Mouse (Mus musculus) hindbrain, embryonic 14.5 days (tissue): ENCODE measurements around the gene Pkhd1. TPM values are rescaled to one million over a fixed set of nuclear protein-coding genes. Genes with fewer than 3 reads are reported as not detected.

Experiments used
- ATAC-seq: fragments of 200-750 bp; cut with Nextera tagmentation; 2 replicates; pipeline ENCODE4 v1.8.0; 2017; ENCODE audit warnings: moderate number of reproducible peaks, mild to moderate bottlenecking, moderate TSS enrichment, moderate library complexity; ENCODE audit not compliant: low FRiP score
- DNase-seq: peaks from one replicate; pipeline ENCODE4 v3.0.0-alpha.2; 2015; ENCODE audit warnings: low spot score
- H3K27ac ChIP-seq: fragments of 300-500 bp; sonication (generic); 2 replicates; pipeline ENCODE4 v1.5.1; 2014; ENCODE audit warnings: mild to moderate bottlenecking, moderate library complexity
- H3K27me3 ChIP-seq: fragments of 300-500 bp; sonication (generic); 2 replicates; pipeline ENCODE4 v1.6.1; 2014; ENCODE audit warnings: mild to moderate bottlenecking, low read length, mixed read lengths; ENCODE audit not compliant: control insufficient read depth, insufficient read depth
- H3K36me3 ChIP-seq: fragments of 300-500 bp; sonication (generic); replicated peaks from 2 replicates; pipeline ENCODE4 v1.6.1; 2014; ENCODE audit not compliant: control insufficient read depth, insufficient read depth
- H3K4me1 ChIP-seq: fragments of 300-500 bp; sonication (generic); replicated peaks from 2 replicates; pipeline ENCODE4 v1.6.1; 2014; ENCODE audit warnings: antibody characterized with exemption, low read length, mixed read lengths; ENCODE audit not compliant: control insufficient read depth, insufficient read depth
- H3K4me2 ChIP-seq: fragments of 300-500 bp; sonication (generic); replicated peaks from 2 replicates; pipeline ENCODE4 v1.6.1; 2014; ENCODE audit warnings: mild to moderate bottlenecking, moderate library complexity
- H3K4me3 ChIP-seq: fragments of 300-500 bp; sonication (generic); replicated peaks from 2 replicates; pipeline ENCODE4 v1.5.1; 2014; ENCODE audit warnings: mild to moderate bottlenecking, low read length
- H3K9ac ChIP-seq: fragments of 300-500 bp; sonication (generic); 2 replicates; pipeline ENCODE4 v1.6.1; 2014
- H3K9me3 ChIP-seq: fragments of 300-500 bp; sonication (generic); 2 replicates; pipeline ENCODE4 v1.6.1; 2016; ENCODE audit warnings: low read length; ENCODE audit not compliant: control insufficient read depth
- WGBS: fragments of 180-500 bp; shearing (Covaris S2); extraction: QIAGEN DNeasy Blood & Tissue Kit; methylation state at CpG from one replicate; pipeline ENCODE4 v1.1.7; 2014; 5-methylcytosine and 5-hydroxymethylcytosine counted together
- polyA plus RNA-seq: library from polyadenylated mRNA; unstranded; fragments of >200 nt; fragmentation: Nextera tagmentation; extraction: Ambion mirVana; gene quantifications from 2 replicates; pipeline ENCODE4 v1.2.1, GENCODE M21; 2014

The Pkhd1 gene
- polyA plus RNA-seq, 1 experiment from 2014 or later = 0.01 TPM

- no peak overlapping the region for H3K27ac ChIP-seq
- H3K4me2 ChIP-seq = no peak overlapping the region
- WGBS = 84% methylated on average over 4 of the region's 4 CpGs
Measured at GRCm38 (mm10) chr1:20133636-20134035, 484.2 kb downstream of the Pkhd1 start.

GRCm38 (mm10) chr1:20131786-20132596 lies 485.9 kb downstream of the Pkhd1 start:
- H3K4me3 ChIP-seq = no peak overlapping the region
- H3K36me3 ChIP-seq = no peaks in the 10 kb centered on the region
- no peak overlapping the region for H3K27ac ChIP-seq
- 49% methylated on average over 6 of the region's 6 CpGs for WGBS
- ATAC-seq = no peak
- no peak overlapping the region for H3K4me2 ChIP-seq
- H3K27me3 ChIP-seq = no peaks in the 10 kb centered on the region
- H3K9ac ChIP-seq = no peak overlapping the region
- no peak for DNase-seq
- H3K4me1 ChIP-seq = 0 out of 2 replicates have a peak, but pooled peaks cover 6% of the 10 kb centered on the region
- no peaks in the 10 kb centered on the region for H3K9me3 ChIP-seq

More at GRCm38 (mm10) chr1:20133636-20134035, 484.2 kb downstream of the Pkhd1 start:
- H3K4me1 ChIP-seq = 0 out of 2 replicates have a peak, but pooled peaks cover 6% of the 10 kb centered on the region
- H3K4me3 ChIP-seq = no peak overlapping the region
- ATAC-seq (no peak), DNase-seq (no peak)
- no peaks in the 10 kb centered on the region for H3K36me3 ChIP-seq
- H3K9ac ChIP-seq = no peak overlapping the region
- no peaks in the 10 kb centered on the region for H3K9me3 ChIP-seq
- no peaks in the 10 kb centered on the region for H3K27me3 ChIP-seq

GRCm38 (mm10) chr1:20117331-20117730 lies 500.5 kb downstream of the Pkhd1 start:
- H3K9me3 ChIP-seq = no peaks in the 10 kb centered on the region
- 60% methylated on average over 1 of the region's 1 CpGs for WGBS
- ATAC-seq = no peak
- no peaks in the 10 kb centered on the region for H3K36me3 ChIP-seq
- H3K9ac ChIP-seq = no peak overlapping the region
- H3K27ac ChIP-seq = no peak overlapping the region
- no peaks in the 10 kb centered on the region for H3K4me1 ChIP-seq
- H3K4me2 ChIP-seq = no peak overlapping the region
- H3K4me3 ChIP-seq = no peak overlapping the region
- DNase-seq = no peak
- H3K27me3 ChIP-seq = no peaks in the 10 kb centered on the region

GRCm38 (mm10) chr1:20069733-20070132 lies 548.1 kb downstream of the Pkhd1 start:
- 0 out of 2 replicates have a peak, but pooled peaks cover 4% of the 10 kb centered on the region for H3K4me1 ChIP-seq
- no peak overlapping the region for H3K4me3 ChIP-seq
- ATAC-seq (peak; percentile 55; the same call in 1 of the 2 replicates), DNase-seq (peak; percentile 45)
- H3K27me3 ChIP-seq = no peaks in the 10 kb centered on the region
- H3K4me2 ChIP-seq = no peak overlapping the region
- H3K36me3 ChIP-seq = no peaks in the 10 kb centered on the region
- H3K9ac ChIP-seq = no peak overlapping the region
- H3K9me3 ChIP-seq = no peaks in the 10 kb centered on the region
- 60% methylated on average over 3 of the region's 3 CpGs for WGBS
- no peak overlapping the region for H3K27ac ChIP-seq

- Histone ChIP-seq H3K4me1 (peaks cover 3% of the 10 kb centered on the region; the same call in 1 of the 2 replicates), H3K27ac (no peak overlapping the region), H3K36me3 (no peaks in the 10 kb centered on the region), H3K4me2 (no peak overlapping the region), H3K27me3 (no peaks in the 10 kb centered on the region), H3K9me3 (no peaks in the 10 kb centered on the region), H3K9ac (no peak overlapping the region), H3K4me3 (no peak overlapping the region)
- DNase-seq = no peak
- peak; percentile 62; the same call in 1 of the 2 replicates for ATAC-seq
- 48% methylated on average over 3 of the region's 3 CpGs for WGBS
Measured at GRCm38 (mm10) chr1:20058245-20058644, 559.6 kb downstream of the Pkhd1 start.

GRCm38 (mm10) chr1:20039389-20039788 lies 578.5 kb downstream of the Pkhd1 start:
- ATAC-seq = no peak
- no peak overlapping the region for H3K4me2 ChIP-seq
- DNase-seq = no peak
- WGBS = 77% methylated on average over 3 of the region's 3 CpGs
- no peaks in the 10 kb centered on the region for H3K27me3 ChIP-seq
- no peak overlapping the region for H3K4me3 ChIP-seq
- no peaks in the 10 kb centered on the region for H3K4me1 ChIP-seq
- H3K9ac ChIP-seq = no peak overlapping the region
- H3K27ac ChIP-seq = no peak overlapping the region
- no peaks in the 10 kb centered on the region for H3K36me3 ChIP-seq
- H3K9me3 ChIP-seq = no peaks in the 10 kb centered on the region

- Histone ChIP-seq H3K4me1 (no peaks in the 10 kb centered on the region), H3K9ac (no peak overlapping the region), H3K27ac (no peak overlapping the region), H3K9me3 (no peaks in the 10 kb centered on the region), H3K4me3 (no peak overlapping the region), H3K4me2 (no peak overlapping the region), H3K27me3 (no peaks in the 10 kb centered on the region), H3K36me3 (no peaks in the 10 kb centered on the region)
- no peak for ATAC-seq
- no peak for DNase-seq
- WGBS = 74% methylated on average over 7 of the region's 7 CpGs
Measured at GRCm38 (mm10) chr1:20035277-20035676, 582.6 kb downstream of the Pkhd1 start.

GRCm38 (mm10) chr1:20018198-20018925 lies 599.5 kb downstream of the Pkhd1 start:
- peak; percentile 53; the same call in 1 of the 2 replicates for ATAC-seq
- Histone ChIP-seq H3K9ac (no peak overlapping the region), H3K9me3 (no peaks in the 10 kb centered on the region), H3K27me3 (no peaks in the 10 kb centered on the region), H3K36me3 (no peaks in the 10 kb centered on the region), H3K4me2 (no peak overlapping the region), H3K4me3 (no peak overlapping the region), H3K4me1 (no peaks in the 10 kb centered on the region), H3K27ac (no peak overlapping the region)
- 67% methylated on average over 8 of the region's 8 CpGs for WGBS
- no peak for DNase-seq

- 71% methylated on average over 4 of the region's 4 CpGs for WGBS
- DNase-seq = no peak
- no peaks in the 10 kb centered on the region for H3K9me3 ChIP-seq
Measured at GRCm38 (mm10) chr1:20017619-20018018, 600.2 kb downstream of the Pkhd1 start.

More at GRCm38 (mm10) chr1:20017619-20018018, 600.2 kb downstream of the Pkhd1 start:
- Histone ChIP-seq H3K27ac (no peak overlapping the region), H3K9ac (no peak overlapping the region), H3K4me3 (no peak overlapping the region), H3K4me2 (no peak overlapping the region), H3K4me1 (no peaks in the 10 kb centered on the region), H3K27me3 (no peaks in the 10 kb centered on the region), H3K36me3 (no peaks in the 10 kb centered on the region)
- no peak for ATAC-seq
